17 mouse cellular contexts compared by ENCODE assay signal in genomic region chr9:22849212-22849611, GRCm38 (mm10).
DNase-seq lines count a peak whose midpoint lies in the region; ATAC-seq and TF ChIP-seq lines count a peak whose summit lies in the region.
"Had no signal": no experiment of that assay in that cellular context is flagged by ENCODE, and none has a peak within 500 bp of the region (broad histone marks: within the 10 kb centered on the region; RNA-seq: fewer than 3 reads in every experiment).

No protein-coding gene starts in this region.

- H3K36me3 ChIP-seq in liver, postnatal 0 days (replicated peaks; ENCODE audit: insufficient read depth, low read length) = no peaks in the 10 kb centered on the region
- no peaks in the 10 kb centered on the region for H3K36me3 ChIP-seq in G1E (replicated peaks)
- no peaks in the 10 kb centered on the region for H3K36me3 ChIP-seq in forebrain, embryonic 15.5 days
- H3K36me3 ChIP-seq in liver, embryonic 13.5 days = no peaks in the 10 kb centered on the region
- H3K36me3 ChIP-seq: heart, embryonic 15.5 days; neural tube, embryonic 13.5 days had no signal

- H3K4me1 ChIP-seq in liver, postnatal 0 days (ENCODE audit: insufficient read depth) = no peaks in the 10 kb centered on the region
- H3K4me1 ChIP-seq in G1E (ENCODE audit: insufficient read depth, low read depth, low read length) = peaks cover 16% of the 10 kb centered on the region
- peaks cover 4% of the 10 kb centered on the region; the same call in 1 of the 2 replicates for H3K4me1 ChIP-seq in forebrain, embryonic 15.5 days
- peaks cover 4% of the 10 kb centered on the region for H3K4me1 ChIP-seq in liver, embryonic 13.5 days (replicated peaks)
- H3K4me1 ChIP-seq: heart, embryonic 15.5 days had no signal

- ATAC-seq in liver, postnatal 0 days = no peak
- peak; percentile 78 for ATAC-seq in G1E (ENCODE audit: extremely low read depth, insufficient number of reproducible peaks, low FRiP score, poor library complexity, severe bottlenecking)
- peak; percentile 63; the same call in 1 of the 2 replicates for ATAC-seq in forebrain, embryonic 15.5 days (replicated peaks)
- ATAC-seq in liver, embryonic 13.5 days (ENCODE audit: low read depth) = peak; percentile 66; the same call in 1 of the 2 replicates
- ATAC-seq: CD4-positive, CD25-positive, alpha-beta regulatory T cell, adult 4 months; inflammation-experienced regulatory T-cells, adult 6 months; lung, postnatal 0 days had no signal

- no peak for TF ChIP-seq EP300 in liver, postnatal 0 days (IDR thresholded peaks at IDR 0.05; ENCODE audit: low read depth)

- H3K4me2 ChIP-seq in liver, postnatal 0 days (ENCODE audit: low read depth, low read length) = no peak overlapping the region
- H3K4me2 ChIP-seq in forebrain, embryonic 15.5 days (replicated peaks) = no peak overlapping the region
- no peak overlapping the region for H3K4me2 ChIP-seq in liver, embryonic 13.5 days
- H3K4me2 ChIP-seq: heart, embryonic 15.5 days; neural tube, embryonic 13.5 days had no signal

- H3K27ac ChIP-seq in liver, postnatal 0 days (ENCODE audit: low read depth) = no peak overlapping the region
- peak overlapping the region; percentile 64 for H3K27ac ChIP-seq in forebrain, embryonic 15.5 days (replicated peaks)
- no peak overlapping the region for H3K27ac ChIP-seq in liver, embryonic 13.5 days
- H3K27ac ChIP-seq: heart, embryonic 15.5 days; neural tube, embryonic 13.5 days had no signal

- TF ChIP-seq CTCF in liver, postnatal 0 days (IDR thresholded peaks at IDR 0.05; ENCODE audit: low read depth) = no peak
- no peak for TF ChIP-seq CTCF in G1E (IDR thresholded peaks at IDR 0.05; ENCODE audit: low read depth, low read length)

- no peaks in the 10 kb centered on the region for H3K9me3 ChIP-seq in liver, postnatal 0 days (ENCODE audit: low read length)
- no peaks in the 10 kb centered on the region for H3K9me3 ChIP-seq in G1E (replicated peaks)
- no peaks in the 10 kb centered on the region for H3K9me3 ChIP-seq in forebrain, embryonic 15.5 days
- no peaks in the 10 kb centered on the region for H3K9me3 ChIP-seq in liver, embryonic 13.5 days (replicated peaks)
- H3K9me3 ChIP-seq: heart, embryonic 15.5 days; neural tube, embryonic 13.5 days had no signal

- intact Hi-C loops in heart, postnatal 25 days (cut with DNase I) = no loop called here
- intact Hi-C loops in heart, postnatal 14 days (cut with DNase I) = no loop called here

- peak; percentile 22 for DNase-seq in liver
- no peak for DNase-seq in liver, postnatal 0 days
- DNase-seq in G1E (ENCODE audit: low spot score) = peak; percentile 5
- DNase-seq in liver, embryonic 13.5 days = no peak
- DNase-seq in heart, postnatal 25 days (ENCODE audit: low spot score) = no peak
- DNase-seq in heart, postnatal 14 days = no peak
- no peak for DNase-seq in cerebellum, adult 8-10 months
- DNase-seq: adrenal gland, adult 8-10 months; cerebellum, postnatal 36 days; heart, adult 11 months; thymus, adult 18-20 months had no signal

- no peaks in the 10 kb centered on the region for H3K27me3 ChIP-seq in liver, postnatal 0 days (ENCODE audit: insufficient read depth, low read length)
- no peaks in the 10 kb centered on the region for H3K27me3 ChIP-seq in G1E (ENCODE audit: insufficient read depth, low read length)
- no peaks in the 10 kb centered on the region for H3K27me3 ChIP-seq in forebrain, embryonic 15.5 days
- H3K27me3 ChIP-seq in liver, embryonic 13.5 days = no peaks in the 10 kb centered on the region
- H3K27me3 ChIP-seq: heart, embryonic 15.5 days; neural tube, embryonic 13.5 days had no signal

- WGBS in liver, postnatal 0 days (ENCODE audit: insufficient replicate concordance) = 60% methylated on average over 4 of the region's 4 CpGs
- WGBS in forebrain, embryonic 15.5 days = 62% methylated on average over 4 of the region's 4 CpGs
- 40% methylated on average over 4 of the region's 4 CpGs for WGBS in liver, embryonic 13.5 days (ENCODE audit: insufficient replicate concordance)

- H3K9ac ChIP-seq in liver, postnatal 0 days (replicated peaks) = no peak overlapping the region
- H3K9ac ChIP-seq in forebrain, embryonic 15.5 days (replicated peaks) = no peak overlapping the region
- no peak overlapping the region for H3K9ac ChIP-seq in liver, embryonic 13.5 days
- H3K9ac ChIP-seq: heart, embryonic 15.5 days; neural tube, embryonic 13.5 days had no signal

- no peak overlapping the region for H3K4me3 ChIP-seq in liver, postnatal 0 days (ENCODE audit: low read depth, low read length)
- no peak overlapping the region; the same call in 1 of the 2 replicates for H3K4me3 ChIP-seq in G1E (ENCODE audit: low read depth, low read length)
- no peak overlapping the region for H3K4me3 ChIP-seq in forebrain, embryonic 15.5 days
- no peak overlapping the region for H3K4me3 ChIP-seq in liver, embryonic 13.5 days (replicated peaks)
- H3K4me3 ChIP-seq: heart, embryonic 15.5 days; neural tube, embryonic 13.5 days had no signal

Comparison
In these comparisons a context has a peak if more than half of its experiments do, and no peak if none do; other contexts are left out.
1. DNase-seq: peak in liver (single experiment) and G1E (single experiment); none in liver, postnatal 0 days (single experiment), liver, embryonic 13.5 days (single experiment), heart, postnatal 25 days (single experiment), heart, postnatal 14 days (0 of 2) and cerebellum, adult 8-10 months (single experiment).